Mouse (Mus musculus) hindbrain, embryonic 14.5 days (tissue): ENCODE measurements around the gene Slco2a1. TPM values are rescaled to one million over a fixed set of nuclear protein-coding genes. Genes with fewer than 3 reads are reported as not detected.

Experiments used
- ATAC-seq: fragments of 200-750 bp; cut with Nextera tagmentation; 2 replicates; pipeline ENCODE4 v1.8.0; 2017; ENCODE audit warnings: moderate number of reproducible peaks, mild to moderate bottlenecking, moderate TSS enrichment, moderate library complexity; ENCODE audit not compliant: low FRiP score
- DNase-seq: peaks from one replicate; pipeline ENCODE4 v3.0.0-alpha.2; 2015; ENCODE audit warnings: low spot score
- H3K27ac ChIP-seq: fragments of 300-500 bp; sonication (generic); 2 replicates; pipeline ENCODE4 v1.5.1; 2014; ENCODE audit warnings: mild to moderate bottlenecking, moderate library complexity
- H3K27me3 ChIP-seq: fragments of 300-500 bp; sonication (generic); 2 replicates; pipeline ENCODE4 v1.6.1; 2014; ENCODE audit warnings: mild to moderate bottlenecking, low read length, mixed read lengths; ENCODE audit not compliant: control insufficient read depth, insufficient read depth
- H3K36me3 ChIP-seq: fragments of 300-500 bp; sonication (generic); replicated peaks from 2 replicates; pipeline ENCODE4 v1.6.1; 2014; ENCODE audit not compliant: control insufficient read depth, insufficient read depth
- H3K4me1 ChIP-seq: fragments of 300-500 bp; sonication (generic); replicated peaks from 2 replicates; pipeline ENCODE4 v1.6.1; 2014; ENCODE audit warnings: antibody characterized with exemption, low read length, mixed read lengths; ENCODE audit not compliant: control insufficient read depth, insufficient read depth
- H3K4me2 ChIP-seq: fragments of 300-500 bp; sonication (generic); replicated peaks from 2 replicates; pipeline ENCODE4 v1.6.1; 2014; ENCODE audit warnings: mild to moderate bottlenecking, moderate library complexity
- H3K4me3 ChIP-seq: fragments of 300-500 bp; sonication (generic); replicated peaks from 2 replicates; pipeline ENCODE4 v1.5.1; 2014; ENCODE audit warnings: mild to moderate bottlenecking, low read length
- H3K9ac ChIP-seq: fragments of 300-500 bp; sonication (generic); 2 replicates; pipeline ENCODE4 v1.6.1; 2014
- H3K9me3 ChIP-seq: fragments of 300-500 bp; sonication (generic); 2 replicates; pipeline ENCODE4 v1.6.1; 2016; ENCODE audit warnings: low read length; ENCODE audit not compliant: control insufficient read depth
- WGBS: fragments of 180-500 bp; shearing (Covaris S2); extraction: QIAGEN DNeasy Blood & Tissue Kit; methylation state at CpG from one replicate; pipeline ENCODE4 v1.1.7; 2014; 5-methylcytosine and 5-hydroxymethylcytosine counted together
- polyA plus RNA-seq: library from polyadenylated mRNA; unstranded; fragments of >200 nt; fragmentation: Nextera tagmentation; extraction: Ambion mirVana; gene quantifications from 2 replicates; pipeline ENCODE4 v1.2.1, GENCODE M21; 2014

Slco2a1 gene
- polyA plus RNA-seq, 1 experiment from 2014 or later = 2.4 TPM

DNA sequence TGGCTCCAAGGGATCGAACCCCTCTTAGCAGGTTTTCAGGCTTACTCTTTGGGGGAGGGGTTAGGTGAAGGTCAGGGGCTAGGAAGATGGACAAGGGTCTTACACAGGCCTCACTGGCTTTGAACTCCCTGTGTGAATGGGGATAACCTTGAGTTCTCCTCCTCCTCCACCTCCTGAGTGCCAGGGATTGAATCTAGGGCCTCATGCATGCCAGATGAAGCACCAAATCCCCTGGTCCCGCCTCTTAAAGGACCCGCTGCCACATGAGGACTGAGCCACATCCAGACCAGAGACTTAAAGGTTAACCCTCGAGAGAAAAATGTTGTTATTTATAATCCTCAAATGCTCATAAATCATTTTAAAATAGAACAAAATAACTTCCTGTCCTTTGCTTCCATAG lies 128.4 kb downstream of the Slco2a1 start:
- no peaks in the 10 kb centered on the region for H3K27me3 ChIP-seq
- no peak for ATAC-seq
- H3K9ac ChIP-seq = no peak overlapping the region
- no peak overlapping the region for H3K4me2 ChIP-seq
- WGBS = 74% methylated on average over 4 of the region's 4 CpGs
- H3K27ac ChIP-seq = peak overlapping the region; percentile 38
- H3K4me3 ChIP-seq = no peak overlapping the region
- H3K9me3 ChIP-seq = no peaks in the 10 kb centered on the region
- no peak for DNase-seq
- H3K4me1 ChIP-seq = peaks cover 65% of the 10 kb centered on the region
- H3K36me3 ChIP-seq = peaks cover 10% of the 10 kb centered on the region; the same call in 1 of the 2 replicates

DNA sequence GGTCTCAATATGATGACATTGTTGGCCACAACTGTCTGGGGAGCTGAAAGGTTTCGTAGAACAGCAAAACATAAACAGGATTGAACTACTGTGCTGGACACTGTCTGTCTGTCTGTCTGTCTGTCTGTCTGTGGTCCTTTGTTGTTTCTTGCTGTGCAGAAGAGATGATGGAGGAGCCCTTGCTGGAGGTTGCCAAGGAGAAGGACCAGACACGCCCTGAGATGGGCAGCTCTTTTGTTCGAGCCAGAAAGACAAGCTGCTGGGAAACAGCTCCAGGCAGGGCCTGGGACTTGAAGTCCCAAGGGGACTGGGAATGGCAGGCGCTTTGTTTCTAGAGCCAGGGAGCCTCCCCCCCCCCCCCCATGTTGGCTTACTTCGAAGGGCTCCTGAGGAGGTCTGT lies 129.0 kb downstream of the Slco2a1 start:
- 14% methylated on average over 5 of the region's 5 CpGs for WGBS
- H3K4me3 ChIP-seq = no peak overlapping the region
- DNase-seq (no peak), ATAC-seq (no peak)
- H3K36me3 ChIP-seq = peaks cover 13% of the 10 kb centered on the region; the same call in 1 of the 2 replicates
- H3K27ac ChIP-seq = peak overlapping the region; percentile 38
- H3K27me3 ChIP-seq = no peaks in the 10 kb centered on the region
- H3K9ac ChIP-seq = no peak overlapping the region
- no peak overlapping the region for H3K4me2 ChIP-seq
- H3K4me1 ChIP-seq = peaks cover 65% of the 10 kb centered on the region
- H3K9me3 ChIP-seq = no peaks in the 10 kb centered on the region

DNA sequence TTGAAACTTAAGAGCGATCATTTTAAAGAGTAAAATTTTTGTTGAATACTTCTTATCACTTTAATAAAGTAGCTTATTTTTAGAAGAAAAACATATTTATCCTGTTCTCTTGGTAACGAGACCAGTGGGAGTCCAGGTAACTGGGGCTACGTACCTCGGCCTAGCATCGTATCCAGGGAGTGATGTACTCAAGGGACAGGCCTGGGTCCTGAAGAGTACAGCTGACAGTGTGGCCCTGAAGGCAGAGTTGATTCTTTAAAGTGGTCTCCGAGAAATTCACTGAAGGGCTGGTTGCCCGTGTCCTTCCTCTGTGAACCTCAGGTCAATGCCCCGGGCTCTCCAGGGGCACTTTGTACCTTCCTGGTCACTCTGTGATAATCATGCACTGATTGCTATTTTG lies 129.4 kb downstream of the Slco2a1 start:
- peak overlapping the region; percentile 54 for H3K27ac ChIP-seq
- H3K27me3 ChIP-seq = no peaks in the 10 kb centered on the region
- WGBS = 62% methylated on average over 8 of the region's 8 CpGs
- H3K36me3 ChIP-seq = peaks cover 13% of the 10 kb centered on the region; the same call in 1 of the 2 replicates
- no peak for DNase-seq
- ATAC-seq = no peak
- no peak overlapping the region for H3K4me3 ChIP-seq
- no peak overlapping the region for H3K9ac ChIP-seq
- no peak overlapping the region for H3K4me2 ChIP-seq
- no peaks in the 10 kb centered on the region for H3K9me3 ChIP-seq
- H3K4me1 ChIP-seq = peaks cover 65% of the 10 kb centered on the region

DNA sequence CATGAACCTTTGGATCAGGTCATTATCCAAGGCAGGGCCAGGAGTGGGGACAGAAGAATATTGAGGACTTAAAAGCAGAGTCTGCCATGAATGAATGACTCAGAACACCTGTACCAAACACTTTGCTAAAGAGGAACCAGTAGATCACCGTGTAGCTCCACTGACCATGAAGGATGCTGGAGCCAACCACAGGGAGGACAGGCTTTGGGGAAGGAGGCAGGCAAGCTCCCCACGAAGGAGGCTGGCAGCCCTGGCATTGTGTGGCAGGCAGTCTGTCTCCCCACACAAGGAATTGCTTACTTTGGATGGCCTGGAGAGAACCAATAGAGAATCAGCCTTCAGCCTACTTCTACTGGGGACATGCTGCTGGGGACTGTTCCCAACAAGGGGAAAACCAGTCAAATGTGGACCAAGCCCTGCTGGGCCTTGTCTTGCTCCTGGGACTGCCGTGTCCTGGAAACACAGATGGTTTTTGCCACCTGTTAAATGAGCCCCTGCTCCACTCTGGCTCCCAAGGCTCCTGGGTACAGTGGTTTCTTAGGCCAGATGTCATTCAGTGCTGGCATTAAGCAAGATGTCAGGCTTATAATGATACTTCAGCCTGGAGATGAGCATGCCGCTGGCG lies 130.3 kb downstream of the Slco2a1 start:
- no peaks in the 10 kb centered on the region for H3K9me3 ChIP-seq
- H3K4me1 ChIP-seq = peaks cover 59% of the 10 kb centered on the region
- H3K36me3 ChIP-seq = peaks cover 13% of the 10 kb centered on the region; the same call in 1 of the 2 replicates
- H3K4me3 ChIP-seq = no peak overlapping the region
- 64% methylated on average over 5 of the region's 5 CpGs for WGBS
- H3K27me3 ChIP-seq = no peaks in the 10 kb centered on the region
- H3K9ac ChIP-seq = no peak overlapping the region
- H3K27ac ChIP-seq = peak overlapping the region; percentile 54
- H3K4me2 ChIP-seq = no peak overlapping the region
- ATAC-seq (no peak), DNase-seq (no peak)

DNA sequence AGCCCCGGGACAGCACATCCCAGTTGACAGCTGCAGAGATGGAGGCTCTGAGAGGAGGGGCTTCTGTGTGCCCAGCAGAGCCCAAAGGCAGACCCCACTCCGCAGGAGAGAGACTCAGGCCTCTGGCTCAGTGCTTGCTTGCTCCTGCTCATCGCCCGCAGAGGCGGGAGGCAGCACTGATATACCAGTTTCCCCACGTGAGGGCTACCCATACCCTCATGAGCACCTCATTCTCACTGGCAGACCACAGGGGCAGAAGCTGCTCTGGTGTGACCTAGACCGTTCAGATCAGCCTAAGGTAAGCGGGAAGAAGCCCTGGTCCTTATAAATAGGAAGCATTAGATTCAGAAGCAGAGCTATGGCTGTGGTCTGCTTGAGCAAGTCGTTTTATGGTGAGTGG lies 131.3 kb downstream of the Slco2a1 start:
- Histone ChIP-seq H3K9ac (no peak overlapping the region), H3K27ac (no peak overlapping the region), H3K4me2 (no peak overlapping the region), H3K4me3 (no peak overlapping the region), H3K4me1 (peaks cover 49% of the 10 kb centered on the region), H3K36me3 (peaks cover 13% of the 10 kb centered on the region; the same call in 1 of the 2 replicates), H3K27me3 (no peaks in the 10 kb centered on the region), H3K9me3 (no peaks in the 10 kb centered on the region)
- 0 out of 2 replicates have a peak, but pooled peaks have one; percentile 13 for ATAC-seq
- no peak for DNase-seq
- WGBS = 67% methylated on average over 9 of the region's 9 CpGs

DNA sequence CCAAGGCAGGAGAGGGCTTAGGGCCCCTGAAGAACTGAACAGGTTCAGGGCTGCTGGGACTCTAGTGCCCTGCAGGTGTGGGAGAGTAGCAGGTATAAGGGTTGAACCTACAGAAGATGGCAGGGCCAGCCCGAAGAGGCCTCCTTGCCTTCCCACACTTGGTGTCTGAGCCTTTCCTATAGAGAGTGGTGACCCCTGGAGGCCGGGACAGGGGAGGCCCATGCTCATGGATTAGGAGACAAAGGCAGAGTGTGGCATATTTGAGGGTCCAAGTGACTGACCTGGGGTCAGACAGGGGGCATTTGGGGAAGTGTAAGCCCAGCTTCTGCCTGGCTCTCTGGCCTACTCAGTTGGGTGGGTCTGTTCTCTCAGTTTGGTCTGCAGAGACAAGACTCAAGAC lies 131.7 kb downstream of the Slco2a1 start:
- ATAC-seq = no peak

DNA sequence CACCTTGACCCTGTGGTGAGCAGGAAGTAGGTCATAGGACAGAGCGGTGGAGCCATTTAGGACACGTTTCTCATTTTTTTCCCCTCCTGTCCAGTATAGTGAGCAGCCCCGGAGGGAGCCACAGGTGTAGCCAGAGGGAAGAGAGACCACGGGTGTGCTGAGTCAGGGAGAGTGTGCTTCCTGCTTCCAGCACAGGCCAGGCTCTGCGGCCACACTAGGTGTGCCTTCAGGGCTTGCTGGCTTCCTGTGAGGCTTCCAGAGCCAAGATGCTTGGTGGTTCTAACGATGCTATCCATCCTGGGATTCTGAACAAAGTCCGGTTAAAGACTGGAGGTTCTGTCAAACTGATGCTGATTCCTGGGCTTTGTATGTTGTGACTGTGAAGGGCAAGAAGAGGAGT lies 133.0 kb downstream of the Slco2a1 start:
- ATAC-seq = no peak

More for the DNA sequence above, 131.7 kb downstream of the Slco2a1 start:
- no peak overlapping the region for H3K9ac ChIP-seq
- H3K36me3 ChIP-seq = peaks cover 13% of the 10 kb centered on the region; the same call in 1 of the 2 replicates
- no peaks in the 10 kb centered on the region for H3K27me3 ChIP-seq
- H3K4me3 ChIP-seq = no peak overlapping the region
- no peak for DNase-seq
- no peaks in the 10 kb centered on the region for H3K9me3 ChIP-seq
- H3K27ac ChIP-seq = no peak overlapping the region
- H3K4me2 ChIP-seq = no peak overlapping the region
- 51% methylated on average over 2 of the region's 2 CpGs for WGBS
- peaks cover 45% of the 10 kb centered on the region for H3K4me1 ChIP-seq

DNA sequence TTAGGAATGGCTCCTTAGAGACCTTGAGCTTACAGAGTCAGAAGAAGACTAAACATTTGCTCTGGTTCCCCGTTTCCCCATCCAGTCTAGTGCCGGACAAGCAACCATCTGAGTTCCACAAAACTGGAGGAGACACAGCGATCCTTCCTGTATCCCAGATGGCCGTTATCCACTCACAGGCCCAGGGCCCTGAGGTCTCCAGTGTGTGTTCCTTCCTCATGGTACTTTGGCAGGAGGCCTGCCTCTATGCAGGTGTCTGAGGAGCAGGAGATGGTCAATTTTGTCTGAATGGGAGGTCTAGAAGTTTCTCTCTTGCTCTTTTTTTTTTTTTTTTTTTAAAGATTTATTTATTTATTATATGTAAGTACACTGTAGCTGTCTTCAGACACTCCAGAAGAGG lies 136.2 kb downstream of the Slco2a1 start:
- WGBS = 98% methylated on average over 4 of the region's 4 CpGs
- H3K9me3 ChIP-seq = no peaks in the 10 kb centered on the region
- peaks cover 10% of the 10 kb centered on the region for H3K4me1 ChIP-seq
- no peak overlapping the region for H3K9ac ChIP-seq
- H3K27me3 ChIP-seq = no peaks in the 10 kb centered on the region
- peaks cover 15% of the 10 kb centered on the region for H3K36me3 ChIP-seq
- DNase-seq = no peak
- H3K4me3 ChIP-seq = no peak overlapping the region
- H3K27ac ChIP-seq = no peak overlapping the region
- no peak for ATAC-seq
- H3K4me2 ChIP-seq = no peak overlapping the region

More for the DNA sequence above, 133.0 kb downstream of the Slco2a1 start:
- Histone ChIP-seq H3K27ac (no peak overlapping the region), H3K4me1 (peaks cover 41% of the 10 kb centered on the region), H3K9ac (no peak overlapping the region), H3K27me3 (no peaks in the 10 kb centered on the region), H3K36me3 (peaks cover 13% of the 10 kb centered on the region; the same call in 1 of the 2 replicates), H3K4me2 (no peak overlapping the region), H3K9me3 (no peaks in the 10 kb centered on the region), H3K4me3 (no peak overlapping the region)
- no peak for DNase-seq
- WGBS = 92% methylated on average over 7 of the region's 7 CpGs

DNA sequence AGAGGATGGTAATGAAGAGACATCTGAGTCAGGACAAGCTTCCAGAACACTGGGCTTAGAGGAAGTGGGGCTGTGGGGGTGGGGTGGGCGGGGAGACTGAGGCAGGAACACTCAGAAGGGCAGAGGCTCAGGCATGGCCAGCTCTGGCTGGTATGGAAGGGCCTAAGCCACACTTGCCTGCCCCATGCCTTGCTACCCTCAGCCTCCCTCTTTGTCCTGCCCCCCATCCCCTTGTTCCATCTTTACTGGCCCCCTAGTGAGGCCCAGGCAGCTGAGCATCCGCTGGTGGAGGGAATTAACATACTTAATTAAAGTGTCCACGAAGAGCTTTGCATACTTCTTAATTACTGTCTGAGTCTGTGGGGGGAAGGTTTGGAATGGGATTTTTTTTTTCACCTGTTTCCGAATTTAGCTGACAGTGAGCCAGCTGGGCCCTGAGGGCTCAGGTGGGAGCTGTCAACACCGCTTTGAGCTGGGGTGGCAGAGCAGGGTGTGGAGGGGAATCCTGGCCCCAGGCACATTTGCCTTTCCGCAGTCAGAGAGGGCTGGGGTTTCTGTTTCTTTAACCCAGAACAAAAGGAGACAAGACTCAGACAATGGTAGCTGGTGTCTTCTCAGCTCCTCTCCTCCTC lies 145.1 kb downstream of the Slco2a1 start:
- peak overlapping the region; percentile 34 for H3K9ac ChIP-seq
- H3K27me3 ChIP-seq = no peaks in the 10 kb centered on the region
- peaks cover 48% of the 10 kb centered on the region for H3K4me1 ChIP-seq
- peak overlapping the region; percentile 71 for H3K27ac ChIP-seq
- H3K4me3 ChIP-seq = no peak overlapping the region
- 18% methylated on average over 6 of the region's 6 CpGs for WGBS
- ATAC-seq (peak; percentile 50; the same call in 1 of the 2 replicates), DNase-seq (no peak)
- no peaks in the 10 kb centered on the region for H3K9me3 ChIP-seq
- H3K4me2 ChIP-seq = no peak overlapping the region
- H3K36me3 ChIP-seq = peaks cover 9% of the 10 kb centered on the region; the same call in 1 of the 2 replicates
